Mouse (Mus musculus): ENCODE data around the gene Xntrpc. TPM values are rescaled to one million over a fixed set of nuclear protein-coding genes. Genes with fewer than 3 reads are reported as not detected.
"Not testable (repeated sequence)": the region's sequence is repeated elsewhere in the genome, so short reads cannot be mapped to it uniquely, and the experiment has no call there.

Xntrpc gene
- polyA plus RNA-seq, 1 experiment from 2014 or later, result 0.25 TPM

DNA sequence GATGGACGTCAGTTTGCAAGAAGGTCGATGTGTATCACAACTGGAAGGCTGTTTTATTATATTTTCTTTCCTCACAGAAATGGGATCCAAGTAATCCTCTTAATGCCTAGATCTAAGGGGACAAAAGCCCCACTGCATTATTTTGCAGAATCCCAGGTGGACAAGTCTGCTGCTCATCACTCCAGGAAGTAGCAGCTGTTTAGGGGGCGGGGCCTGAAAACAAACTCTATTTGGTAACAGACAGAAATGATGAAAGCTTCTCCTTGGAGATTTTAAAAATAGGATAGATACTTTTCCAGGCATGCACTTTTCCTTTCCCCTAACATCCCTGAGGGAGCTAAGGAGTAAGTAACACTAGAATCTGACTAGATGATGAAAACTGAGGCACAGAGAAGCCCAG, 28.2 kb upstream of the Xntrpc start:
- no peak overlapping the region for H3K4me2 ChIP-seq (replicated peaks; ENCODE audit: low read depth)
- no peak overlapping the region for H3K9ac ChIP-seq (ENCODE audit: low read length)
- ATAC-seq (ENCODE audit: low FRiP score, low TSS enrichment) (no peak), DNase-seq (ENCODE audit: low spot score) (no peak)
- no peaks in the 10 kb centered on the region for H3K9me3 ChIP-seq (ENCODE audit: control insufficient read depth, low read length)
- H3K4me1 ChIP-seq (replicated peaks; ENCODE audit: control insufficient read depth, insufficient read depth), result no peaks in the 10 kb centered on the region
- 95% methylated on average over 3 of the region's 3 CpGs for WGBS
- H3K27me3 ChIP-seq (ENCODE audit: control insufficient read depth, insufficient read depth, low read length), result no peaks in the 10 kb centered on the region
- peaks cover 26% of the 10 kb centered on the region for H3K36me3 ChIP-seq (ENCODE audit: control insufficient read depth, insufficient read depth, low read length)
- no peak overlapping the region for H3K4me3 ChIP-seq (ENCODE audit: low read depth, low read length)
- no peak overlapping the region for H3K27ac ChIP-seq (replicated peaks)
- no peak for TF ChIP-seq EP300 (optimal IDR thresholded peaks at IDR 0.05)
- no peak for TF ChIP-seq CTCF (IDR thresholded peaks at IDR 0.05; ENCODE audit: low read depth)

DNA sequence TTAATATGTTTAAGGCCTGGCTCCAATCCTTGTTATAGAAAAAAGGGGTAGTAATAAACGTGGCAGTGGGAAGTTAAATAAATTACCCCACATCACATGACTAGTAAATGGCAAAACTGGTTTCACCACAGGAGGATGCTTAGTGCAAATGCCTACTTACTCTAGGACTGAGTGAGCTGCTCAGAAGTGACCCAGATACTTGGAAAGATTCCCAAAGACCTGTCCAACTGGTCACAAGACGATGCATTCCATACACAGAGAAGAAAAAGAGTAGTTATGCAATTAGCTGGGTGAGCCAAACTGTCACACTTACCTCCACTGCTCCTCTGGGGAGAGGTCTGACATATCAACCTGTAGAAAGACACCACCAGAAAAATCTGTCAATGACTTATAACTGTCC, 23.2 kb upstream of the Xntrpc start:
- DNase-seq (ENCODE audit: low spot score) (no peak), ATAC-seq (ENCODE audit: low FRiP score, low TSS enrichment) (no peak)
- no peak overlapping the region for H3K4me3 ChIP-seq (ENCODE audit: low read depth, low read length)
- H3K4me2 ChIP-seq (replicated peaks; ENCODE audit: low read depth), result no peak overlapping the region
- no peaks in the 10 kb centered on the region for H3K4me1 ChIP-seq (replicated peaks; ENCODE audit: control insufficient read depth, insufficient read depth)
- H3K27ac ChIP-seq (replicated peaks), result peak overlapping the region; percentile 45; the same call in 1 of the 2 replicates
- H3K9ac ChIP-seq (ENCODE audit: low read length), result no peak overlapping the region
- H3K9me3 ChIP-seq (ENCODE audit: control insufficient read depth, low read length), result no peaks in the 10 kb centered on the region
- peaks cover 12% of the 10 kb centered on the region for H3K36me3 ChIP-seq (ENCODE audit: control insufficient read depth, insufficient read depth, low read length)
- no peaks in the 10 kb centered on the region for H3K27me3 ChIP-seq (ENCODE audit: control insufficient read depth, insufficient read depth, low read length)
- TF ChIP-seq EP300 (optimal IDR thresholded peaks at IDR 0.05) (no peak), CTCF (IDR thresholded peaks at IDR 0.05; ENCODE audit: low read depth) (no peak)
- 37% methylated on average over 2 of the region's 2 CpGs for WGBS

DNA sequence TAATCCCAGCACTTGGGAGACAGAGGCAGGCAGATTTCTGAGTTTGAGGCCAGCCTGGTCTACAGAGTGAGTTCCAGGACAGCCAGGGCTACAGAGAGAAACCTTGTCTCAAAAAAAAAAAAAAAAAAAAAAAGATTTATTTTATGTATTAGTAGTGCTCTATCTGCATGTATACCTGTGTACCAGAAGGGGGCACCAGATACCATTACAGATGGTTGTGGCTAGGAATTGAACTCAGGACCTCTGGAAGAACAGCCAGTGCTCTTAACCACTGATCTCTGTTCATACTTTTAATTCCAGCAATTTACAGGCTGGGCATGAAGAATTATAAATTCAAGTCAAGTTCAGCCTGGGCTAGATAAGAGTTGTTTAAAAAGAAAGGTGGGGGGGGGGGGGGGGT, 17.0 kb upstream of the Xntrpc start:
- not testable (repeated sequence) for H3K9me3 ChIP-seq (ENCODE audit: control insufficient read depth, low read length); ATAC-seq (ENCODE audit: low FRiP score, low TSS enrichment); H3K4me2 ChIP-seq (replicated peaks; ENCODE audit: low read depth); H3K4me3 ChIP-seq (ENCODE audit: low read depth, low read length); H3K27me3 ChIP-seq (ENCODE audit: control insufficient read depth, insufficient read depth, low read length); H3K36me3 ChIP-seq (ENCODE audit: control insufficient read depth, insufficient read depth, low read length); DNase-seq (ENCODE audit: low spot score); H3K9ac ChIP-seq (ENCODE audit: low read length); H3K27ac ChIP-seq (replicated peaks); H3K4me1 ChIP-seq (replicated peaks; ENCODE audit: control insufficient read depth, insufficient read depth)
- TF ChIP-seq CTCF (IDR thresholded peaks at IDR 0.05; ENCODE audit: low read depth), result peak; percentile 54

DNA sequence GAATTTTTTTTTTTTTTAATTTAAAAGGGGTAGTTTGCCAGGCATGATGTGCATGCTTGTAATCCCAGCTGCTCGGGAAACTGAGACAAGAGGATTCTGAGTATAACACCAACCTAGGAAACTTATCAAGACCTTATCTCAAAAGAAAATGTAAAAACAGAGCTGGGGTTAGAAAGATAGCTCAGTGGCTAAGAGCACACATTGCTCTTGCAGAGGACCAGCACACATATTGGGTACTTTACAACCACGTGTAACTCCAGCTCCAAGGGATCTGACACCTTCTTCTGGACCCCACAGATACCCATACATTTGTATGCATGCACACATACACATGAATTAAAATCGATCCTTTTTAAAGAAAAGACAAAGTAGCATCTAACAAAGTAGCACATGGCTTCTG, 4.2 kb upstream of the Xntrpc start:
- Histone ChIP-seq H3K9me3 (ENCODE audit: control insufficient read depth, low read length) (no peaks in the 10 kb centered on the region), H3K27ac (replicated peaks) (no peak overlapping the region), H3K27me3 (ENCODE audit: control insufficient read depth, insufficient read depth, low read length) (no peaks in the 10 kb centered on the region), H3K4me2 (replicated peaks; ENCODE audit: low read depth) (no peak overlapping the region), H3K9ac (ENCODE audit: low read length) (no peak overlapping the region), H3K36me3 (ENCODE audit: control insufficient read depth, insufficient read depth, low read length) (no peaks in the 10 kb centered on the region), H3K4me3 (ENCODE audit: low read depth, low read length) (no peak overlapping the region), H3K4me1 (replicated peaks; ENCODE audit: control insufficient read depth, insufficient read depth) (peaks cover 7% of the 10 kb centered on the region; the same call in 1 of the 2 replicates)
- WGBS, result 81% methylated on average over 3 of the region's 3 CpGs
- no peak for TF ChIP-seq EP300 (optimal IDR thresholded peaks at IDR 0.05)
- no peak for TF ChIP-seq CTCF (IDR thresholded peaks at IDR 0.05; ENCODE audit: low read depth)
- ATAC-seq (ENCODE audit: low FRiP score, low TSS enrichment) (no peak), DNase-seq (ENCODE audit: low spot score) (no peak)

DNA sequence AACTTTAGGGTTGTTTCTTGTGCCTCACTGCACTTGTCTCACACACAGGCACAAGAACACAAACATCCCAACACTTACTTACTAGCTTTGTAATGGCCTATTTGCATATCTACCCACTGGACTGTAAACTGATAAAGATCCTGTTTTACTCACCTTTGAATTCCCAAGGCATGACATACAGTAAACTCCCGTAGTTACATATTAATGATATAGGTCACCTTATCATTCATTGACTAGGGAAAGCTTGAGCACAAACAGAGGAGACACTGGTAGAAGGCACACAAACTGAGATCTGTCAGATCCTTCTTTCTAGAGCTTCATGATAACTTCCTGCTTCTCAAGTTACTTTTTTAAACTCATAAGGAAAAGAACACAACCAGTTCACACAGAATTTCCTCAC, 3.3 kb upstream of the Xntrpc start:
- H3K4me3 ChIP-seq (ENCODE audit: low read depth, low read length), result no peak overlapping the region
- H3K27me3 ChIP-seq (ENCODE audit: control insufficient read depth, insufficient read depth, low read length), result no peaks in the 10 kb centered on the region
- H3K4me1 ChIP-seq (replicated peaks; ENCODE audit: control insufficient read depth, insufficient read depth), result peaks cover 7% of the 10 kb centered on the region; the same call in 1 of the 2 replicates
- DNase-seq (ENCODE audit: low spot score), result no peak
- H3K36me3 ChIP-seq (ENCODE audit: control insufficient read depth, insufficient read depth, low read length), result no peaks in the 10 kb centered on the region
- no peak overlapping the region for H3K4me2 ChIP-seq (replicated peaks; ENCODE audit: low read depth)
- no peaks in the 10 kb centered on the region for H3K9me3 ChIP-seq (ENCODE audit: control insufficient read depth, low read length)
- H3K9ac ChIP-seq (ENCODE audit: low read length), result no peak overlapping the region
- H3K27ac ChIP-seq (replicated peaks), result no peak overlapping the region
- TF ChIP-seq CTCF (IDR thresholded peaks at IDR 0.05; ENCODE audit: low read depth) (no peak), EP300 (optimal IDR thresholded peaks at IDR 0.05) (no peak)
- no peak for ATAC-seq (ENCODE audit: low FRiP score, low TSS enrichment)
- 62% methylated on average over 1 of the region's 1 CpGs for WGBS

DNA sequence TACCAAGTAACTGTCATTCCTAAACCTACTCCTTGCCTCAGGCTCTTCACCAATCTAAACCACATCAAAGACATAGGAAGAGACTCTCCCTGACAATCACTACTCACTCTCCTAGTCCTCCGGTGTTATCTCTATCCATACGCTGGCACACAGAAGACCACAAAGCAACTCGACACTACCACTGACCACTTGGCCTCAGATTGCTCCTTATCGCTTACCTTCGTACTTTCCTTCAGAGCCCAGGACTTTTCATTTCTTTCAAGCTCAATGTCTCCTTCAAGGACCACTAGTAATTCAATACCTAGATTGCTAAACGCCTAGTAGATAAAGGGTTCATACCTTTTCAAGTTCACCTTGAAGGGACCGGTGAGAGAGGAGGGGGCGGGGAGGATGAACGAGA, 1.6 kb upstream of the Xntrpc start:
- no peaks in the 10 kb centered on the region for H3K9me3 ChIP-seq (ENCODE audit: control insufficient read depth, low read length)
- 0 out of 2 replicates have a peak overlapping the region, but pooled peaks have one; percentile 8 for H3K9ac ChIP-seq (ENCODE audit: low read length)
- H3K27me3 ChIP-seq (ENCODE audit: control insufficient read depth, insufficient read depth, low read length), result no peaks in the 10 kb centered on the region
- ATAC-seq (ENCODE audit: low FRiP score, low TSS enrichment) (no peak), DNase-seq (ENCODE audit: low spot score) (no peak)
- no peaks in the 10 kb centered on the region for H3K36me3 ChIP-seq (ENCODE audit: control insufficient read depth, insufficient read depth, low read length)
- 68% methylated on average over 9 of the region's 9 CpGs for WGBS
- peak overlapping the region; percentile 71; the same call in 1 of the 2 replicates for H3K4me3 ChIP-seq (ENCODE audit: low read depth, low read length)
- TF ChIP-seq CTCF (IDR thresholded peaks at IDR 0.05; ENCODE audit: low read depth), result no peak
- TF ChIP-seq EP300 (optimal IDR thresholded peaks at IDR 0.05), result no peak
- peak overlapping the region; percentile 70 for H3K4me2 ChIP-seq (replicated peaks; ENCODE audit: low read depth)
- H3K27ac ChIP-seq (replicated peaks), result no peak overlapping the region
- peaks cover 7% of the 10 kb centered on the region; the same call in 1 of the 2 replicates for H3K4me1 ChIP-seq (replicated peaks; ENCODE audit: control insufficient read depth, insufficient read depth)
